Mouse (Mus musculus) thymus, adult 2 months (tissue): ENCODE measurements around the gene Zbtb20.

Experiments
- CTCF ChIP-seq: fragments of 200-500 bp; IDR thresholded peaks from 2 replicates; pipeline ENCODE4 v1.5.1; 2012; ENCODE audit warnings: mild to moderate bottlenecking, control low read depth, low read length, moderate library complexity, borderline replicate concordance; ENCODE audit not compliant: control insufficient read depth, poor library complexity, insufficient read depth; ENCODE audit errors: extremely low read depth
- POLR2A ChIP-seq: fragments of 200-500 bp; IDR thresholded peaks from 2 replicates; pipeline ENCODE4 v1.6.1; 2012; ENCODE audit warnings: mild to moderate bottlenecking, low read length, control low read depth, moderate library complexity; ENCODE audit not compliant: control insufficient read depth, poor library complexity, insufficient read depth; ENCODE audit errors: extremely low read depth

DNA sequence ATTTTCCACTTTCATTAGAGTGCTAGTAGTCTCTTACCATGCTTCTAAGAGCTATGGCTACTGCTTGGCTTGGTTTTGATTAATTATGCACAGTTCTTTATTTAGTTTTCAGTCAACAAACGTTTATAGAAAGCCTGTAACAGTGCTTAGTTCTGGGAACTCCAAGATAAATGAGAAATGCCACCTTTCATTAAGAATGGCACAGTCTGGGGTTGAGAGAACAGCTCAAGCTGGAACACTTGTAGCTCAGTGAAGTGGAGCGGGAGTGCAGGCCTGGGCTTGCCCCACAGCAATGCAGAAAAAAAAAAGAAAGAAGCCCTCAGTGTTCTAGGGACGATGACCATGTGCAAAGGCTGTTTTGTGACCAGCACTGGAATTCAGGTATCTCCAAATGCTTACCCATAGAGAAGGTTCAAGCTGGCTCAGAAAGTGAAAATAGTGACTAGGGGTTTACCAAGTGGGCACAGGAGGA is 589.7 kb downstream of the Zbtb20 start:
- TF ChIP-seq POLR2A (no peak), CTCF (no peak)
